Mouse (Mus musculus) small intestine, adult 2 months (tissue): ENCODE results near the gene Acad12.

Experiments used
- CTCF ChIP-seq: fragments of 200-500 bp; IDR thresholded peaks from 2 replicates; pipeline ENCODE4 v1.5.1; 2012; ENCODE audit warnings: low read depth, mild to moderate bottlenecking, control low read depth, inconsistent platforms, low read length, moderate library complexity, mixed read lengths; ENCODE audit not compliant: insufficient replicate concordance, insufficient read length; ENCODE audit errors: extremely low read depth
- POLR2A ChIP-seq: fragments of 200-500 bp; IDR thresholded peaks from 2 replicates; pipeline ENCODE4 v1.6.1; 2012; ENCODE audit warnings: low read depth, mild to moderate bottlenecking, control low read depth, inconsistent platforms, low read length, moderate library complexity

DNA sequence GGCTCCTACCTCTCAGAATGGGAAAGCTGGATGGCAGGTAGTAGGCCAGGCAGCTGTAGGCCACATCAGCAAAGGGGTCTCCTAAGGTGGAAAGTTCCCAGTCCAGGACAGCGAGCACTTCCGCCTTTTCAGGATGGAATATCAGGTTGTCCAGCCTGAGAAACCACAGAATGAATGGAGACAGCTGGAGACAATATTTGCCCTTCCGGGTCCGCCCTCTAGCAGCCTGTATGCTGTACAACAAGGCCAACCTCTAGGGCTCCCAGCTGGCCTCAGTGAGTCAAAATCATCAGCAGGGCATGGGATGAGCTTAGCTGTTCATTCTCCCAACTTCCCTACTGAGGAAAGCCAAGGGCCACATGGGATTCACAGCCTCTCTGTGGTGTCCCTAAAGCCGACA is 15.9 kb upstream of the Acad12 start:
- TF ChIP-seq CTCF: no peak
- no peak for TF ChIP-seq POLR2A
